Mouse (Mus musculus): Measurements from ENCODE around the gene Fam171a1. TPM values are rescaled to one million over a fixed set of nuclear protein-coding genes. Genes with fewer than 3 reads are reported as not detected.
"Not testable (repeated sequence)": the region's sequence is repeated elsewhere in the genome, so short reads cannot be mapped to it uniquely, and the experiment has no call there.

The Fam171a1 gene
- polyA plus RNA-seq, 1 experiment from 2014 or later: 26.1 TPM

DNA sequence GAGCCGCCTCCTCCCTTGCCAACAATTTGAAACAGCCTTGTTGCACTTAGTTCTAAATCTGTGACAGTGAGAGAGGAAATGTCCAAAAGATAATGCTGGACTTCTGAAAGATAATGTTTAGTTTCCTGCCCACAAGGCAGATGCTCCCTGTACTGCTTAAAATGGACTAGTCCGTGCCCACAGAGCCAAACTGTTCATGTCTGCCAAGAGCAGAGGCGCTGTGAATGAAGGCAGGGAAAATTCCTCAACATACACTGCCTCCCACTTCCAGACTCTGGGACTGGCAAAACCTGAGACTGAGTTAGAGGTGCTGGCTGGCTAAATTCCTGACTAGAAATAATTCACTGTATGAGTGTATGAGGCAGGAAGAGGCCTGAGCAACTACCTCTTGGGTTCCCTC, 58.6 kb downstream of the Fam171a1 start:
- no peak for ATAC-seq (ENCODE audit: insufficient number of reproducible peaks, insufficient read depth, low FRiP score, low read depth)
- Histone ChIP-seq H3K27ac (replicated peaks in 1 of 2; ENCODE audit: control insufficient read depth in 1 of 2, insufficient read depth in 1 of 2, low read depth in 2 of 2, low read length in 2 of 2) (peak overlapping the region; percentile 83 to 93), H3K4me3 (ENCODE audit: control insufficient read depth in 1 of 2, insufficient read depth in 1 of 2, low read depth in 1 of 2, low read length in 2 of 2) (no peak overlapping the region), H3K27me3 (ENCODE audit: control insufficient read depth, insufficient read depth, low read length) (no peaks in the 10 kb centered on the region), H3K9me3 (ENCODE audit: control insufficient read depth, low read length) (no peaks in the 10 kb centered on the region), H3K4me1 (ENCODE audit: control insufficient read depth in 2 of 2, insufficient read depth in 2 of 2, low read length in 2 of 2) (peaks cover 31 to 64% of the 10 kb centered on the region in 2 experiments), H3K4me2 (ENCODE audit: low read length) (peak overlapping the region; percentile 12; the same call in 1 of the 2 replicates), H3K9ac (ENCODE audit: low read length) (peak overlapping the region; percentile 56; the same call in 1 of the 2 replicates), H3K36me3 (ENCODE audit: control insufficient read depth, insufficient read depth, low read length) (no peaks in the 10 kb centered on the region)
- WGBS: 9% methylated on average over 3 of the region's 3 CpGs

DNA sequence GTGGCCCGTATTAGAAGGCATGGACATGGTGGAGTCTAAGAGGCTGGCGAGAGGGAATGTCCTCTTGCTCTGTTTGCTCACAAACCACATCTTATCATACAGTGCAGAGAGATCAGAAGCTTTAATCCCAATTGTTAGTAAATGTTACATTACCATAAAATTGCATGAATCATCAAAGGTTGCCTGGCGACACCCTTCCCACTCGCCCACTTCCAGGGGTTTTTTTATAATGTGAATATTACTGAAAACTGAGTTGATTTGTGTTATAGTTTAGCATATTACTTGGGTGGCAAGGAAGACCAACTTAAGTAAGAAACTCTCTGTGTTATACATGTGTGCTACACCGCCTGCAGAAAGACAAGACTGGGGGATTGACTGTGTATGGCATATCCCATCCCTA, 60.9 kb downstream of the Fam171a1 start:
- WGBS: 90% methylated on average over 5 of the region's 5 CpGs
- no peak for ATAC-seq (ENCODE audit: insufficient number of reproducible peaks, insufficient read depth, low FRiP score, low read depth)

DNA sequence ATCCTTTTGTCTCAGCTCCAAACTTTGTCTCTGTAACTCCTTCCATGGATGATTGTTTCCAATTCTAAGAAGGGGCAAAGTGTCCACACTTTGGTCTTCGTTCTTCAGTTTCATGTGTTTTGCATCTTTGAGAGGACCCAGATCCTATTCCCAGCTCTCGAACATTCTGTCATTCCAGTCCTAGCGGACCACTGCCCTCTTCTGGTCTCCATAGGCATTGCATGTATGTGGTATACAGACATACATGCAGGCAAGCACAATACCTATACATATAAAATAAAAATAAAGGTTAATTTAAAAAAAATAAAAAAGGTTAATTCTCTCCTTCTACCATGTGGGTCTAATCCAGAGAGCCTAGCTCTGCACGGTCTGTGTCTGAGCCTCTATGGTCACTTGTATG, 62.0 kb downstream of the Fam171a1 start:
- peaks cover 29 to 59% of the 10 kb centered on the region in 2 experiments for H3K4me1 ChIP-seq (ENCODE audit: control insufficient read depth in 2 of 2, insufficient read depth in 2 of 2, low read length in 2 of 2)
- H3K36me3 ChIP-seq (ENCODE audit: control insufficient read depth, insufficient read depth, low read length): peaks cover 16% of the 10 kb centered on the region
- not testable (repeated sequence) for ATAC-seq (ENCODE audit: insufficient number of reproducible peaks, insufficient read depth, low FRiP score, low read depth); H3K4me2 ChIP-seq (ENCODE audit: low read length); H3K27me3 ChIP-seq (ENCODE audit: control insufficient read depth, insufficient read depth, low read length); H3K27ac ChIP-seq (replicated peaks in 1 of 2; ENCODE audit: control insufficient read depth in 1 of 2, insufficient read depth in 1 of 2, low read depth in 2 of 2, low read length in 2 of 2); H3K9me3 ChIP-seq (ENCODE audit: control insufficient read depth, low read length); H3K4me3 ChIP-seq (ENCODE audit: control insufficient read depth in 1 of 2, insufficient read depth in 1 of 2, low read depth in 1 of 2, low read length in 2 of 2); H3K9ac ChIP-seq (ENCODE audit: low read length)
- WGBS: 92% methylated on average over 4 of the region's 4 CpGs

More for the DNA sequence above, 60.9 kb downstream of the Fam171a1 start:
- Histone ChIP-seq H3K4me1 (ENCODE audit: control insufficient read depth in 2 of 2, insufficient read depth in 2 of 2, low read length in 2 of 2) (peaks cover 31 to 59% of the 10 kb centered on the region in 2 experiments), H3K9me3 (ENCODE audit: control insufficient read depth, low read length) (no peaks in the 10 kb centered on the region), H3K9ac (ENCODE audit: low read length) (no peak overlapping the region), H3K4me3 (ENCODE audit: control insufficient read depth in 1 of 2, insufficient read depth in 1 of 2, low read depth in 1 of 2, low read length in 2 of 2) (no peak overlapping the region), H3K36me3 (ENCODE audit: control insufficient read depth, insufficient read depth, low read length) (peaks cover 16% of the 10 kb centered on the region), H3K27ac (replicated peaks in 1 of 2; ENCODE audit: control insufficient read depth in 1 of 2, insufficient read depth in 1 of 2, low read depth in 2 of 2, low read length in 2 of 2) (no peak overlapping the region), H3K27me3 (ENCODE audit: control insufficient read depth, insufficient read depth, low read length) (no peaks in the 10 kb centered on the region), H3K4me2 (ENCODE audit: low read length) (no peak overlapping the region)

DNA sequence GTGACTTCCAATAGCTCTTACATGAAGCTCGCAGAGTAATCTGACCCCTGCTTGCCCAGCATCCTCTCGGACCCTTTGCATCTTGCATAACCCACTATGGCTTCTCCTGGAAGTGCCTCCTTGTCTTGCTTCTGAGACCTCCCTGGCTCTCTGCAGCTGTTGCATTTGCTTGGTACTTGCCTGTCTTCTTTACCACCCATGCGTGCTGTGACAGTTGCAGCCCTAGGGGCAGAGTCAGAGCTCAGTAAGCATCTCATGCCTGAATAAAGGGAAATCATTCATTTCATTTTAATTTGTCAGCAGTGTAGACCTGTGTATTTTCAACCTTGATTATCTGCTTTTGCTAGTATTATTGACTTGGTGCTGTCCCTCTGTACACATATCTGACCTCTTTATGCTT, 62.7 kb downstream of the Fam171a1 start:
- no peak overlapping the region for H3K4me2 ChIP-seq (ENCODE audit: low read length)
- H3K4me1 ChIP-seq (ENCODE audit: control insufficient read depth in 2 of 2, insufficient read depth in 2 of 2, low read length in 2 of 2): peaks cover 33 to 62% of the 10 kb centered on the region in 2 experiments
- whole genome bisulfite sequencing: 83% methylated on average over 3 of the region's 3 CpGs
- H3K36me3 ChIP-seq (ENCODE audit: control insufficient read depth, insufficient read depth, low read length): peaks cover 16% of the 10 kb centered on the region
- H3K9ac ChIP-seq (ENCODE audit: low read length): no peak overlapping the region
- no peak overlapping the region for H3K27ac ChIP-seq (replicated peaks in 1 of 2; ENCODE audit: control insufficient read depth in 1 of 2, insufficient read depth in 1 of 2, low read depth in 2 of 2, low read length in 2 of 2)
- no peak for ATAC-seq (ENCODE audit: insufficient number of reproducible peaks, insufficient read depth, low FRiP score, low read depth)
- no peaks in the 10 kb centered on the region for H3K9me3 ChIP-seq (ENCODE audit: control insufficient read depth, low read length)
- H3K4me3 ChIP-seq (ENCODE audit: control insufficient read depth in 1 of 2, insufficient read depth in 1 of 2, low read depth in 1 of 2, low read length in 2 of 2): no peak overlapping the region
- no peaks in the 10 kb centered on the region for H3K27me3 ChIP-seq (ENCODE audit: control insufficient read depth, insufficient read depth, low read length)

DNA sequence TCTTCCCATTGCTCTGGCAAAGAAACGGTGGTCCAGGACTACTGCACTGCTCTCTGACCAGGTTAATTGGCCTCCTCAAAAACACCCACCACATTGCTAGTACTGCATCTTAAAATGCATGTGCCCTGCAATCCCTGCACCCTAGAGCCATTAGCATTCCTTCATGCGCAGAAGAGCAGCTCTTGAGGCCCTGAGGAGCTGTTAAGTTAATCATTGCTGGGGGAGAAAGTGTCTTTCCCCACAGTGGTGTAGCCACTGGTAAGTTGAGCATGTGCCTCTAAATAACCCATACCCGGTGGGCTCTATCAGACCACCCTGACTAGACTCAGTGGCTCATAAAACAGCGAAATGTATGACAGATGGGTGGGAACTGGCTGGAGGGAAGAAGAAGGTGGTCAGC, 66.5 kb downstream of the Fam171a1 start:
- no peak overlapping the region for H3K9ac ChIP-seq (ENCODE audit: low read length)
- peaks cover 20 to 36% of the 10 kb centered on the region in 2 experiments for H3K4me1 ChIP-seq (ENCODE audit: control insufficient read depth in 2 of 2, insufficient read depth in 2 of 2, low read length in 2 of 2)
- H3K27ac ChIP-seq (replicated peaks in 1 of 2; ENCODE audit: control insufficient read depth in 1 of 2, insufficient read depth in 1 of 2, low read depth in 2 of 2, low read length in 2 of 2): no peak overlapping the region
- H3K36me3 ChIP-seq (ENCODE audit: control insufficient read depth, insufficient read depth, low read length): peaks cover 16% of the 10 kb centered on the region
- H3K4me2 ChIP-seq (ENCODE audit: low read length): no peak overlapping the region
- H3K9me3 ChIP-seq (ENCODE audit: control insufficient read depth, low read length): no peaks in the 10 kb centered on the region
- H3K27me3 ChIP-seq (ENCODE audit: control insufficient read depth, insufficient read depth, low read length): no peaks in the 10 kb centered on the region
- no peak overlapping the region for H3K4me3 ChIP-seq (ENCODE audit: control insufficient read depth in 1 of 2, insufficient read depth in 1 of 2, low read depth in 1 of 2, low read length in 2 of 2)
- WGBS: 67% methylated on average over 4 of the region's 4 CpGs
- ATAC-seq (ENCODE audit: insufficient number of reproducible peaks, insufficient read depth, low FRiP score, low read depth): no peak

DNA sequence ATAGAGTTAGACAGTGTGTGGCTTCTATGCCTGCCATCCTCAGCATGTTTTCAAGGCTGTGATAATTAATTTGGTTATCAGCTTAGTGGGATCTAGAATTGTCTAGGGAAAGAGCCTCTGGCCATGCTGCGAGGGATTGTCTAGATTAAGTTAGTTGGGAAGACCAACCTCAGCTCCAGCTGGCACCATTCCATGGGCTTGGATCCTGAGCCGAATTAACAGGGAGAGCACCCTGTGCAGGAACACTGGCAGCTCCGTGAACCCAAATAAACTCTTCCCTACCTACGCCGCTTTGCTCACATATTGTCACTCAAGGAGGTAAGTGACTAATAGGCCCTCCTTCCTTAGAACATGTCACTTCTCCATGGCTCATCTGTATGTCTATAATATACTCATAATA, 69.6 kb downstream of the Fam171a1 start:
- Histone ChIP-seq H3K4me2 (ENCODE audit: low read length) (no peak overlapping the region), H3K36me3 (ENCODE audit: control insufficient read depth, insufficient read depth, low read length) (peaks cover 31% of the 10 kb centered on the region), H3K27me3 (ENCODE audit: control insufficient read depth, insufficient read depth, low read length) (no peaks in the 10 kb centered on the region), H3K9ac (ENCODE audit: low read length) (no peak overlapping the region), H3K4me3 (ENCODE audit: control insufficient read depth in 1 of 2, insufficient read depth in 1 of 2, low read depth in 1 of 2, low read length in 2 of 2) (no peak overlapping the region), H3K27ac (replicated peaks in 1 of 2; ENCODE audit: control insufficient read depth in 1 of 2, insufficient read depth in 1 of 2, low read depth in 2 of 2, low read length in 2 of 2) (no peak overlapping the region), H3K4me1 (ENCODE audit: control insufficient read depth in 2 of 2, insufficient read depth in 2 of 2, low read length in 2 of 2) (peaks cover 20 to 41% of the 10 kb centered on the region in 2 experiments), H3K9me3 (ENCODE audit: control insufficient read depth, low read length) (no peaks in the 10 kb centered on the region)
- WGBS: 81% methylated on average over 5 of the region's 5 CpGs
- ATAC-seq (ENCODE audit: insufficient number of reproducible peaks, insufficient read depth, low FRiP score, low read depth): no peak

DNA sequence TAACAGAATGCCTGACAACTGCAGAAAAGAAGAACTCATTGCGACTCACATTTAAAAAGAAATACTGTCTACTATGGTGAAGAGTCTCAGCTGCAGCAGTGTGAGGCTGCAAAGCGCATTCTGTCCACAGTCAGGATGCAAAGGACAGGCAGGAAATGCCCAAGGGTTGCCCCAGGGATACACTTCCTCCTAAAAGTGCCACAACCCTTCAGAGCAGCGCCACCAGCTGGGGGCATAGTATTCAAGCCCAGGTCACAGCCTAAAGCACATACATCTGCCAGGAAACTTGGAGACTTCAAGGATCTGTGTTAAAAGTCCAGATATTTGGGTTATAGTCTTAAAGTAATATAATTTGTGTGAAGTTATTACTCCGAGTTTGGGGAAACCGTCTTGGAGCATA, 71.3 kb downstream of the Fam171a1 start:
- Histone ChIP-seq H3K4me2 (ENCODE audit: low read length) (no peak overlapping the region), H3K4me3 (ENCODE audit: control insufficient read depth in 1 of 2, insufficient read depth in 1 of 2, low read depth in 1 of 2, low read length in 2 of 2) (no peak overlapping the region), H3K27ac (replicated peaks in 1 of 2; ENCODE audit: control insufficient read depth in 1 of 2, insufficient read depth in 1 of 2, low read depth in 2 of 2, low read length in 2 of 2) (no peak overlapping the region), H3K36me3 (ENCODE audit: control insufficient read depth, insufficient read depth, low read length) (peaks cover 28% of the 10 kb centered on the region), H3K27me3 (ENCODE audit: control insufficient read depth, insufficient read depth, low read length) (no peaks in the 10 kb centered on the region), H3K4me1 (ENCODE audit: control insufficient read depth in 2 of 2, insufficient read depth in 2 of 2, low read length in 2 of 2) (peaks cover 13 to 25% of the 10 kb centered on the region in 2 experiments), H3K9ac (ENCODE audit: low read length) (no peak overlapping the region), H3K9me3 (ENCODE audit: control insufficient read depth, low read length) (no peaks in the 10 kb centered on the region)
- 80% methylated on average over 5 of the region's 5 CpGs for WGBS
- no peak for ATAC-seq (ENCODE audit: insufficient number of reproducible peaks, insufficient read depth, low FRiP score, low read depth)

DNA sequence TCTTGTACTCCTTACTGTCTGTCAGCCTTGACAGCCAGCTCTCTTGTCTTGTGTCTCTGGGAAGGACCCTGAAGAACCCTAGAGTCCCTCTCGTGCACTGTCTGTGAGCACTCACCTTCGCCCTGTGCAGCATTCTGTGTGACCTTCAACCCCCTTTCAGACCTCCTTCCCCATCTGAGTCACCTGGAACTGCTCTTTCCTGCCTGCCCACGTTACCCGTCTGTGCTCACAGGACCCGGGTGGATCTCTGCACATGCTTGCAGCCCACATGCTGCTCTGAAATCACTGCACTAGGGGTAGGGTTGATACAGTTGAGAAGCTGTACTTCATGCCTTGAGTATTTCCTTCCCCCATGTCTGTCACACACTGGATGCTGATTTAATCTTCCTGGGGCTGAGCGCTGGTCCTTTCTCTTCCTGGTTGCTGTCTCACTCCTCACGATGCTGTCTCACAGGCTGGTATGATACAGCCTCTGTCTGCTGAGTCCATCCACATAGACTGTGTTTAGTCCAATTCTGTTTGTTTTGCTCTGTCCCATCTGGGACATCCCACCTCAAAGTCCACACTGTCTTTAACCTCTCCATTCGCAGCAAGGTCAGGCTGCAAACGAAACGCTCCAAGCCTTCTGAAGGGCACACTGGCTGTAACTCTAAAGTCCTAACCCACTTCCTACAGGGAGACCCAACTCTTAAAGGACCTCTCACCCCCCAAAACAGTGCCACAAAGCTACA, 74.9 kb downstream of the Fam171a1 start:
- H3K4me2 ChIP-seq (ENCODE audit: low read length): no peak overlapping the region
- H3K9ac ChIP-seq (ENCODE audit: low read length): no peak overlapping the region
- peaks cover 0 to 5% of the 10 kb centered on the region in 2 experiments; a peak in 1 of 4 replicates for H3K4me1 ChIP-seq (ENCODE audit: control insufficient read depth in 2 of 2, insufficient read depth in 2 of 2, low read length in 2 of 2)
- H3K27ac ChIP-seq (replicated peaks in 1 of 2; ENCODE audit: control insufficient read depth in 1 of 2, insufficient read depth in 1 of 2, low read depth in 2 of 2, low read length in 2 of 2): no peak overlapping the region
- H3K27me3 ChIP-seq (ENCODE audit: control insufficient read depth, insufficient read depth, low read length): no peaks in the 10 kb centered on the region
- H3K36me3 ChIP-seq (ENCODE audit: control insufficient read depth, insufficient read depth, low read length): peaks cover 37% of the 10 kb centered on the region
- no peaks in the 10 kb centered on the region for H3K9me3 ChIP-seq (ENCODE audit: control insufficient read depth, low read length)
- no peak overlapping the region for H3K4me3 ChIP-seq (ENCODE audit: control insufficient read depth in 1 of 2, insufficient read depth in 1 of 2, low read depth in 1 of 2, low read length in 2 of 2)
- no peak for ATAC-seq (ENCODE audit: insufficient number of reproducible peaks, insufficient read depth, low FRiP score, low read depth)
- WGBS: 73% methylated on average over 10 of the region's 10 CpGs
